Mouse (Mus musculus) kidney, postnatal 0 days (tissue): Measurements from ENCODE around the gene Pla2g2f. TPM values are rescaled to one million over a fixed set of nuclear protein-coding genes. Genes with fewer than 3 reads are reported as not detected.
A peak's percentile ranks its signal among the peaks of the same experiment; 100 is the strongest.

Source experiments
- ATAC-seq: fragments of 200-750 bp; cut with Nextera tagmentation; replicated peaks from 2 replicates; pipeline ENCODE4 v1.8.0; 2017; ENCODE audit warnings: low read depth, moderate number of reproducible peaks, moderate TSS enrichment, moderate library complexity; ENCODE audit not compliant: low FRiP score
- DNase-seq: peaks from one replicate; pipeline ENCODE4 v3.0.0-alpha.2; 2016; ENCODE audit warnings: low spot score
- H3K27ac ChIP-seq: fragments of 300-500 bp; sonication (generic); 2 replicates; pipeline ENCODE4 v1.5.1; 2014; ENCODE audit warnings: mild to moderate bottlenecking
- H3K27me3 ChIP-seq: fragments of 300-500 bp; sonication (generic); 2 replicates; pipeline ENCODE4 v1.6.1; 2014; ENCODE audit warnings: low read length, mixed read lengths; ENCODE audit not compliant: insufficient read depth
- H3K36me3 ChIP-seq: fragments of 300-500 bp; sonication (generic); 2 replicates; pipeline ENCODE4 v1.6.1; 2014; ENCODE audit warnings: low read length, mixed read lengths; ENCODE audit not compliant: insufficient read depth
- H3K4me1 ChIP-seq: fragments of 300-500 bp; sonication (generic); replicated peaks from 2 replicates; pipeline ENCODE4 v1.6.1; 2014; ENCODE audit warnings: antibody characterized with exemption, low read length, mixed read lengths; ENCODE audit not compliant: insufficient read depth
- H3K4me2 ChIP-seq: fragments of 300-500 bp; sonication (generic); 2 replicates; pipeline ENCODE4 v1.6.1; 2014; ENCODE audit warnings: mild to moderate bottlenecking, low read length, moderate library complexity, mixed read lengths
- H3K4me3 ChIP-seq: fragments of 300-500 bp; sonication (generic); replicated peaks from 2 replicates; pipeline ENCODE4 v1.5.1; 2014; ENCODE audit warnings: low read depth, low read length
- H3K9ac ChIP-seq: fragments of 300-500 bp; sonication (generic); 2 replicates; pipeline ENCODE4 v1.6.1; 2014; ENCODE audit warnings: low read depth, low read length
- H3K9me3 ChIP-seq: fragments of 300-500 bp; sonication (generic); replicated peaks from 2 replicates; pipeline ENCODE4 v1.6.1; 2016; ENCODE audit warnings: low read length, inconsistent platforms, mixed read lengths
- CTCF ChIP-seq: IDR thresholded peaks from 2 replicates; pipeline ENCODE4 v1.5.1; 2016; ENCODE audit warnings: antibody characterized with exemption, low read depth, mild to moderate bottlenecking, moderate library complexity
- WGBS: fragments of 180-500 bp; shearing (Covaris S2); extraction: QIAGEN DNeasy Blood & Tissue Kit; methylation state at CpG from one replicate; pipeline ENCODE4 v1.1.7; 2014; 5-methylcytosine and 5-hydroxymethylcytosine counted together
- polyA plus RNA-seq: library from polyadenylated mRNA; unstranded; fragments of >200 nt; fragmentation: Nextera tagmentation; extraction: Ambion mirVana; gene quantifications from 2 replicates; pipeline ENCODE4 v1.2.1, GENCODE M21; 2015

Gene Pla2g2f
- polyA plus RNA-seq, 1 experiment from 2014 or later: not detected

GRCm38 (mm10) chr4:138791452-138791851 is 34.0 kb upstream of the Pla2g2f start:
- no peaks in the 10 kb centered on the region for H3K4me1 ChIP-seq
- whole genome bisulfite sequencing: 58% methylated on average over 6 of the region's 6 CpGs
- ATAC-seq (no peak), DNase-seq (no peak)
- no peaks in the 10 kb centered on the region for H3K36me3 ChIP-seq
- TF ChIP-seq CTCF: no peak
- no peak overlapping the region for H3K4me2 ChIP-seq
- no peaks in the 10 kb centered on the region for H3K27me3 ChIP-seq
- H3K9ac ChIP-seq: no peak overlapping the region
- H3K4me3 ChIP-seq: no peak overlapping the region
- H3K27ac ChIP-seq: no peak overlapping the region
- no peaks in the 10 kb centered on the region for H3K9me3 ChIP-seq

- WGBS: 73% methylated on average over 4 of the region's 4 CpGs
- H3K4me1 ChIP-seq: no peaks in the 10 kb centered on the region
- TF ChIP-seq CTCF: no peak
- H3K4me3 ChIP-seq: no peak overlapping the region
- H3K9ac ChIP-seq: no peak overlapping the region
- DNase-seq: no peak
- no peak for ATAC-seq
- no peak overlapping the region for H3K27ac ChIP-seq
- H3K9me3 ChIP-seq: no peaks in the 10 kb centered on the region
- H3K36me3 ChIP-seq: no peaks in the 10 kb centered on the region
- H3K4me2 ChIP-seq: no peak overlapping the region
- no peaks in the 10 kb centered on the region for H3K27me3 ChIP-seq
Observed at GRCm38 (mm10) chr4:138788381-138788780, 31.0 kb upstream of the Pla2g2f start.

GRCm38 (mm10) chr4:138786141-138786540 is 28.7 kb upstream of the Pla2g2f start:
- WGBS: 38% methylated on average over 4 of the region's 4 CpGs
- ATAC-seq (no peak), DNase-seq (peak; percentile 73)
- Histone ChIP-seq H3K27ac (0 out of 2 replicates have a peak overlapping the region, but pooled peaks have one; percentile 36), H3K4me2 (no peak overlapping the region), H3K27me3 (no peaks in the 10 kb centered on the region), H3K4me1 (no peaks in the 10 kb centered on the region), H3K9me3 (no peaks in the 10 kb centered on the region), H3K9ac (no peak overlapping the region), H3K4me3 (no peak overlapping the region), H3K36me3 (no peaks in the 10 kb centered on the region)
- no peak for TF ChIP-seq CTCF

GRCm38 (mm10) chr4:138785721-138786120 is 28.3 kb upstream of the Pla2g2f start:
- Histone ChIP-seq H3K4me2 (no peak overlapping the region), H3K36me3 (no peaks in the 10 kb centered on the region), H3K4me3 (no peak overlapping the region), H3K9ac (no peak overlapping the region), H3K27ac (0 out of 2 replicates have a peak overlapping the region, but pooled peaks have one; percentile 36), H3K27me3 (no peaks in the 10 kb centered on the region), H3K4me1 (no peaks in the 10 kb centered on the region), H3K9me3 (no peaks in the 10 kb centered on the region)
- ATAC-seq (no peak), DNase-seq (peak; percentile 26)
- WGBS: 33% methylated on average over 4 of the region's 4 CpGs
- TF ChIP-seq CTCF: peak; percentile 54

GRCm38 (mm10) chr4:138782098-138782497 is 24.7 kb upstream of the Pla2g2f start:
- Histone ChIP-seq H3K4me3 (no peak overlapping the region), H3K27me3 (no peaks in the 10 kb centered on the region), H3K27ac (no peak overlapping the region), H3K9me3 (no peaks in the 10 kb centered on the region), H3K4me1 (peaks cover 6% of the 10 kb centered on the region), H3K36me3 (no peaks in the 10 kb centered on the region), H3K9ac (no peak overlapping the region), H3K4me2 (no peak overlapping the region)
- WGBS: 78% methylated on average over 6 of the region's 6 CpGs
- DNase-seq (no peak), ATAC-seq (no peak)
- TF ChIP-seq CTCF: no peak

GRCm38 (mm10) chr4:138780300-138780699 is 22.9 kb upstream of the Pla2g2f start:
- Histone ChIP-seq H3K4me2 (no peak overlapping the region), H3K4me3 (no peak overlapping the region), H3K27me3 (no peaks in the 10 kb centered on the region), H3K9ac (no peak overlapping the region), H3K4me1 (peaks cover 6% of the 10 kb centered on the region), H3K9me3 (no peaks in the 10 kb centered on the region), H3K27ac (no peak overlapping the region), H3K36me3 (no peaks in the 10 kb centered on the region)
- WGBS: 81% methylated on average over 5 of the region's 5 CpGs
- DNase-seq (no peak), ATAC-seq (no peak)
- TF ChIP-seq CTCF: no peak
